Mouse (Mus musculus): ENCODE results near the gene Ascc1. TPM values are rescaled to one million over a fixed set of nuclear protein-coding genes. Genes with fewer than 3 reads are reported as not detected.

The Ascc1 gene
- polyA plus RNA-seq, 1 experiment from 2014 or later = 34.7 TPM

DNA sequence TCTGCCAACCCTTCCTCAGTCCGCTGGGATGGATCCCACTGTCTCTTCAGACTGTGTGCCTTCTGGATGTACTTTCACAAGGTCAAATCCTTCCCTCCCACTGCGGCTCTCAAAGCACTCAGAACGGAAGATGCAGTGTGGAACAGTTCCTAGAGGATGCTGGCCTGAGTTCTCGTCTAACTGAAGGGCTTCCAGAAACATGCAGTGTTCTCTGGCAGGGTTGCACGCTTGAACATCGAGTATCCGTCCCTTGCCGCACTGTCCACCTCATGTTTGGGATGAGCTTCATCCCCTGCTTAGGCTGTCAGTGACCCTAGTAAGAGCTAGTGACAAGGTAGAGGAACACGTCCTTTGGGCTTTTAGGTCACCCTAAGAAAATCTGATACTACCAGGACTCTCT lies 94.5 kb downstream of the Ascc1 start:
- Histone ChIP-seq H3K27me3 (ENCODE audit: poor library complexity, severe bottlenecking) (no peaks in the 10 kb centered on the region), H3K27ac (no peak overlapping the region), H3K9me3 (no peaks in the 10 kb centered on the region), H3K36me3 (replicated peaks) (peaks cover 4% of the 10 kb centered on the region; the same call in 1 of the 2 replicates), H3K4me3 (no peak overlapping the region), H3K4me1 (peaks cover 4% of the 10 kb centered on the region; the same call in 1 of the 2 replicates)
- WGBS = 92% methylated on average over 9 of the region's 9 CpGs
- no peak for DNase-seq (ENCODE audit: extremely low spot score, low spot score)

DNA sequence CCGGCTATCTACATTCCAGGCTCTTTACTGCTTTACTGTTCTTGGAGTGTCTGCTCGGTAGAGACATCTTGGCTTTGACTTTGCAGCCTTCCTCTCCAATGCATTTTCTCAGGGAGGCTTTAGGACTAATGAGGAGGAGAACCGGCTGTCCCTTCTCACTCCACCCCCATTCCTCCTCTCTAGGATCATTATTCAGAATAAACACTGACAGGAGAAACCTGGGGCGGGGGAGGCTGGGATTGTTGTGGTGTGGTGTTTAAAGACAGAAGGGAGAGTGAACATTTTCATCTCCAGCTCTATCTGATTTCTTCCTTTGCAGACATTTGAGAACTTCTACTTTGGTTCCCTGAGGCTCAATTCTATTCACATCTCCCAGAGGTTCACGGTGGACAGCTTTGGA lies 95.2 kb downstream of the Ascc1 start:
- no peak for DNase-seq (ENCODE audit: extremely low spot score, low spot score)
- Histone ChIP-seq H3K4me1 (peaks cover 4% of the 10 kb centered on the region; the same call in 1 of the 2 replicates), H3K9me3 (no peaks in the 10 kb centered on the region), H3K27ac (no peak overlapping the region), H3K27me3 (ENCODE audit: poor library complexity, severe bottlenecking) (peaks cover 2% of the 10 kb centered on the region; the same call in 1 of the 2 replicates), H3K4me3 (no peak overlapping the region), H3K36me3 (replicated peaks) (peaks cover 4% of the 10 kb centered on the region; the same call in 1 of the 2 replicates)
- WGBS = 90% methylated on average over 5 of the region's 5 CpGs

GRCm38 (mm10) chr10:60105391-60106145 lies 103.0 kb downstream of the Ascc1 start:
- H3K4me3 ChIP-seq = peak overlapping the region; percentile 69
- H3K36me3 ChIP-seq (replicated peaks) = no peaks in the 10 kb centered on the region
- DNase-seq (ENCODE audit: extremely low spot score, low spot score) = peak; percentile 23
- peaks cover 36% of the 10 kb centered on the region for H3K4me1 ChIP-seq
- peak overlapping the region; percentile 65; the same call in 1 of the 2 replicates for H3K27ac ChIP-seq
- WGBS = 16% methylated on average over 20 of the region's 20 CpGs
- H3K9me3 ChIP-seq = no peaks in the 10 kb centered on the region
- peaks cover 75% of the 10 kb centered on the region for H3K27me3 ChIP-seq (ENCODE audit: poor library complexity, severe bottlenecking)

DNA sequence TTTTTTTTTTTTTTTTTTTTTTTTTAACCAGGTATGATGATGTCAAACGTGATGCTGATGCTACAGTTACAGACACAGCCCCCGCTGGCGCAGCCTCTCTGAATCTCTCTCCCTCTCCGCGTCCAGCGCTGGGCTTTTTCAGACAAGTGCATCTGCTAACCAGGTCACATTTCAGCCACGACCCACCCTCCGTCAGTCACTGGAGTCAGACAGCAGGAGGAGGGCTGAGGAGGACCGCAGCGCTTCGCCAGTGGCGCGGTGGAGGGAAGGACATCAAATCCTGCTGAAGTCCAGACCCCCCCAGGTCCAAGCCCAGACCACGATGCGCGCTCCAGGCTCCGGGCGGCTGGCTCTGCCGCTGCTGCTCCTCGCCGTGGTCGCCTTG lies 103.5 kb downstream of the Ascc1 start, which contains the start of gene Spock2:
Gene Spock2, plus strand, starts transcription at position 74 of the 385 bp plus-strand sequence.
- peaks cover 36% of the 10 kb centered on the region for H3K4me1 ChIP-seq
- WGBS = under 1% methylated on average over 22 of the region's 22 CpGs
- DNase-seq (ENCODE audit: extremely low spot score, low spot score) = peak; percentile 55
- no peaks in the 10 kb centered on the region for H3K36me3 ChIP-seq (replicated peaks)
- H3K27me3 ChIP-seq (ENCODE audit: poor library complexity, severe bottlenecking) = peaks cover 80% of the 10 kb centered on the region
- H3K9me3 ChIP-seq = no peaks in the 10 kb centered on the region
- H3K4me3 ChIP-seq = peak within 1 kb of the TSS; percentile 69
- H3K27ac ChIP-seq = peak within 1 kb of the TSS; percentile 80

DNA sequence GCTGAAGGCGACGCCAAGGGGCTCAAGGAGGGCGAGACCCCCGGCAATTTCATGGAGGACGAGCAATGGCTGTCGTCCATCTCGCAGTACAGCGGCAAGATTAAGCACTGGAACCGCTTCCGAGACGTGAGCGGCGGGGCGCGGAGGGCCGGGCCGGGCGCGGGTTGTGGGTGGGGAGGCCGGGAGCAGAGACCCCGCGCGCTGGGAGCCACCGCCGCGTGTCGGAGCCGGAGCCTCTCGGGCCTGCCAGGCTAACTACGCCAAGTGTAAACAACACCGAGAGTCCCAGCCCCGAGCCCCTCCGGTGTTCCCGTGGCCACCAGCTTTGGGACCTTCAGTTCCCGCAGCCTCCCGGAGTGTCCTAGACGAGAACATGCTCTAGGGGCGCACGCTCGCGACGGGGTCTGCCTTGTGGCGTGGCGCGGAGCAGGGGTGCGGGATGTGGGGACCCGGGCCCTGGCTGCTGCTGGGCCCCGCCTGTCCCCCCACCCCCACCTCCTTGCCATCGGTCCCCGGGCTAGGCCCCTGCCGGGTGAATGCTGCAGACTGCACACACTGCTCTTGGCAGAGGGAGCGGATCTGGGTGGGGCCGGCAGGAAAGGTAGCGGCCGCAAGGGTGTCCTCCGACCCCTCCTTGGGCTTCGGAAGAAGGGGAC lies 104.1 kb downstream of the Ascc1 start:
- Histone ChIP-seq H3K4me3 (peak overlapping the region; percentile 69), H3K27ac (peak overlapping the region; percentile 80), H3K4me1 (peaks cover 36% of the 10 kb centered on the region), H3K27me3 (ENCODE audit: poor library complexity, severe bottlenecking) (peaks cover 86% of the 10 kb centered on the region), H3K9me3 (no peaks in the 10 kb centered on the region), H3K36me3 (replicated peaks) (no peaks in the 10 kb centered on the region)
- under 1% methylated on average over 57 of the region's 57 CpGs for WGBS
- DNase-seq (ENCODE audit: extremely low spot score, low spot score) = peak; percentile 60

DNA sequence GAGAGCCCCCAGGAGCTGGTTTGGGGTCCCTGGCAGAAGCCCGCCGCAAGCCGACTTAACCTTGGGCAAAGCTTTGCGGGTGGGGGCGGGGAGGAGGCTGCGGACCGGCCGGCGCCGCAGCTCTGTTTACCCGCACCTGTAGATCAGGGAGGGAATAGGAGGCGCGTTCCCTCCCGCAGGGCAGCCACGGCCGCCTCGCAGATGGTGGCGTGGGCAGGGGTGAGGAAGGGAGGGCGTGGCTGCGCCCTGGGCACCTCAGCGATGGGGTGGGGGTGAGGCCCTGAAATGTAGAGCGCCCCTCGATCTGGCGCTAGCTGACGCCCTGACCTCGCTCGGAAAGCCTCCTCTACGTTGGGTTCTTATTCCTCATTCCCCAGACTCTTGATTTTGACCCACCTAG lies 104.8 kb downstream of the Ascc1 start:
- Histone ChIP-seq H3K27me3 (ENCODE audit: poor library complexity, severe bottlenecking) (peaks cover 90% of the 10 kb centered on the region), H3K4me1 (peaks cover 36% of the 10 kb centered on the region), H3K4me3 (peak overlapping the region; percentile 69), H3K36me3 (replicated peaks) (no peaks in the 10 kb centered on the region), H3K9me3 (no peaks in the 10 kb centered on the region), H3K27ac (peak overlapping the region; percentile 80)
- WGBS = under 1% methylated on average over 28 of the region's 28 CpGs
- DNase-seq (ENCODE audit: extremely low spot score, low spot score) = no peak

DNA sequence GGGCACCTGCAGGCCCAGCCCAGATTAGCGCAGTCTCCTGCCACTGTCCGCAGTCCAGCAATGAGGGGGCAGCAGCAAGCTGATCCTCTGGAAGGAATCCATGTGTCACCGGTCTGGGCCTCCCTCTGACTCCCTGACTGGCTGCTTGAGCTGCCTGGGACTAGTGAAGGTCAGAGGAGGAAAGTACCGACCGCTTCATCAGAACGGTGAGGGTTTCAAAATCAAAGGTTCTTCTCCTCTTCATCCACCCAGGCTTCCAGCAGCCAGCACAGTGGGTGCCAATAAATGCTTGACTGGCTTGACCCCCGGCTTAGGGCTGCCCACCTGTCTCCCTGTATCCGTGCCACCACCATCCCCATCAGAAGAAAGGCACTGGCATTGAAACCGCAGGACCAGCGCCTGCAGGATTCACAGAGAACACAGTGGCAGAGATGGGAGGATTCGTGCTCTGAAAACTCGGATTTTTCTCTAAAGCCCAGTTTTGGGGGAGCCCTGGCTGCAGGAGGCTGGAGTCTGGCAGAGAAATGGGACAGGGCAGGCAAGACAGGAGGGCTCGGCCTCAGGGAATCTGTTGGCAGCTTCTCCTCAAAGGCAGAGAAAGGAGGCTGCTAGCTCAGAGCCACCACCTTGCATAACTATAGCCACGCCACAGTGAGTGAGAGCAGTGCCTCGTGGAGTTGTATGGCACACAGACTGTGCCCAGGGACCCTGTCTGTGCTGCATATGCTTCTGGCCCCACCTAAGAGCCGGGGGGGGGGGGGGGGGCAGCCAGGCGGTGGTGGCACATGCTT lies 105.9 kb downstream of the Ascc1 start:
- no peaks in the 10 kb centered on the region for H3K9me3 ChIP-seq
- no peak overlapping the region for H3K27ac ChIP-seq
- no peak for DNase-seq (ENCODE audit: extremely low spot score, low spot score)
- peaks cover 36% of the 10 kb centered on the region for H3K4me1 ChIP-seq
- H3K4me3 ChIP-seq = peak overlapping the region; percentile 69; the same call in 1 of the 2 replicates
- no peaks in the 10 kb centered on the region for H3K36me3 ChIP-seq (replicated peaks)
- 36% methylated on average over 17 of the region's 17 CpGs for WGBS
- peaks cover 94% of the 10 kb centered on the region for H3K27me3 ChIP-seq (ENCODE audit: poor library complexity, severe bottlenecking)

GRCm38 (mm10) chr10:60109336-60109735 lies 106.7 kb downstream of the Ascc1 start:
- DNase-seq (ENCODE audit: extremely low spot score, low spot score) = no peak
- H3K27me3 ChIP-seq (ENCODE audit: poor library complexity, severe bottlenecking) = peaks cover 95% of the 10 kb centered on the region
- H3K36me3 ChIP-seq (replicated peaks) = no peaks in the 10 kb centered on the region
- H3K4me3 ChIP-seq = no peak overlapping the region
- 84% methylated on average over 8 of the region's 8 CpGs for WGBS
- no peak overlapping the region for H3K27ac ChIP-seq
- H3K9me3 ChIP-seq = no peaks in the 10 kb centered on the region
- H3K4me1 ChIP-seq = peaks cover 36% of the 10 kb centered on the region

DNA sequence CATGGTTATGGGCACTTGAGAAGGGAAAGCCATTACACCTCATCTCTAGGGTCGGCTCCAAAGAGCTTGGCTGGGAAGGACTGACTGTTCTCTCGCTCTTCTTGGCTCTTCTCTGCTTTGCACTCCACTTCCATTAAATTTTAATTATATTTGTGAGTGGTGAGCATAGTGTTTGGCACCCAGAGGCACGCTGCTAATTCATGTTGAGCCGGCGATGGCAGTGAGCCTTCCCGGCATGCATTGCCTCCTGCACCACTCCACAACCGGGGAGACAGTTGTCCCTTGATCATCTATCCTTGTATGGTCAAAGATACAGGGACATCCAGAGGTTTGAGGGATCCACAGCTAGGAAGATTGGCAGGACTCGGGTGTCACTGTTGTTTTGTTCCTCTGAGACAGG lies 107.4 kb downstream of the Ascc1 start:
- WGBS = 86% methylated on average over 8 of the region's 8 CpGs
- H3K27ac ChIP-seq = no peak overlapping the region
- peaks cover 90% of the 10 kb centered on the region for H3K27me3 ChIP-seq (ENCODE audit: poor library complexity, severe bottlenecking)
- H3K9me3 ChIP-seq = no peaks in the 10 kb centered on the region
- no peaks in the 10 kb centered on the region for H3K36me3 ChIP-seq (replicated peaks)
- no peak overlapping the region for H3K4me3 ChIP-seq
- DNase-seq (ENCODE audit: extremely low spot score, low spot score) = no peak
- peaks cover 38% of the 10 kb centered on the region for H3K4me1 ChIP-seq

- Histone ChIP-seq H3K27me3 (ENCODE audit: poor library complexity, severe bottlenecking) (peaks cover 84% of the 10 kb centered on the region), H3K36me3 (replicated peaks) (no peaks in the 10 kb centered on the region)
These were observed 108.4 kb downstream of the Ascc1 start for GRCm38 (mm10) chr10:60110908-60111475.

DNA sequence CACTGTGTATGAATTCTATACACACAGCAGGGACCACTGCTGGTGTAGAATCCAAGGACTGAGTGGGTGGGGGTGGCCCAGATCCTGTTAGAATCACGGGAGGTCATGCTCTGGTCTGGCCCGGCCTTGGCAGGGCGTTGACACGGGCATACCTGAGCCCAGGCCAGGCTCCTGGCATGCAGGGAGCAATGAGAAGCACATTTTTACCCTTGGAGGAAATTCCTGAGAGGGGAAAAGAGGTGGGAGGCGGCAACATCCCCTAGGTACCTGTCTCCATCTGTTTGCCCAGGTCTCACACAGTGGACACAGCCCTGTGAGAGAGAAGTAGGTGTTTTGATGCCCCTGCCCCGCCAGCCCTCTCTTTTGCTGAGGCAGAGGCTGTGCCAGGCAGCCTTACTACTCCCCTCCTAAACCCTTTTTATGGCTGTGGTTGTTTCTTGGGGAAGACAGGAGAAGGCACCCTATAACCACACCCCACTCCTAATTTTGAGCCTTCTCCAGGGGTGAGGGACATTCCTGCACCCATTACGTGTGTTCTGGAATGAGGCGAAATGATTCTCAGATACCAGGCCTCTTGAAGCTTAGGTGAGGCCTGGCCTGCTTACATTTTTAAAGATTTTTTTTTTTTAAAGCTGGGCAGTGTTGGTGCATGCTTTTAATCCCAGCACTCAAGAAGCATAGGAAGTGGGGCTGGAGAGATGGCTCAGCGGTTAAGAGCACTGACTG lies 111.5 kb downstream of the Ascc1 start:
- Histone ChIP-seq H3K9me3 (no peaks in the 10 kb centered on the region), H3K36me3 (replicated peaks) (no peaks in the 10 kb centered on the region), H3K27ac (peak overlapping the region; percentile 12; the same call in 1 of the 2 replicates), H3K4me3 (no peak overlapping the region), H3K27me3 (ENCODE audit: poor library complexity, severe bottlenecking) (peaks cover 57% of the 10 kb centered on the region), H3K4me1 (peaks cover 41% of the 10 kb centered on the region)
- 89% methylated on average over 9 of the region's 9 CpGs for WGBS
- no peak for DNase-seq (ENCODE audit: extremely low spot score, low spot score)

More at GRCm38 (mm10) chr10:60110908-60111475, 108.4 kb downstream of the Ascc1 start:
- no peak for DNase-seq (ENCODE audit: extremely low spot score, low spot score)
- WGBS = 89% methylated on average over 10 of the region's 10 CpGs
- Histone ChIP-seq H3K9me3 (no peaks in the 10 kb centered on the region), H3K4me3 (no peak overlapping the region), H3K27ac (no peak overlapping the region), H3K4me1 (peaks cover 39% of the 10 kb centered on the region)
